Comparison of ENCODE assay signal across 33 mouse cellular contexts in the genomic region with DNA sequence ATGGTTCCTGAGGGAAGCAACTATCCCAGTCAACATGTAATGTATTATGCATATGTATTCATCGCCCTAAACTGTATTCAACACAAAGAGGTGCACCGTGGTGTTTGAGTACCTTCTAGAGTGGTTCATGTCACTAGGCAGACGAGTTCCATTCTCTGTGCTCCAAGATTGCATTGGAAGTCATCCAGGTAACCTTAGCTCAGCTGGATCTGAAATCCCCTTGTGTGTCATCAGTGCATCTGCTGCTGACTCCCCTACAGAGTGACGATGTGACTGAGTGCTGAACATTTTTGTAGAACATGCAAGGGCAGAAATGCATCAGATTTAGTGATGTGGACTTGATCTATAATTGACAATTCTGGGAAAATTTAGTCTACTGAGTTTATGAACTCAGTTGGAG.
DNase-seq lines count a peak whose midpoint lies in the region; ATAC-seq and TF ChIP-seq lines count a peak whose summit lies in the region.
"Had no signal": no experiment of that assay in that cellular context is flagged by ENCODE, and none has a peak within 500 bp of the region (broad histone marks: within the 10 kb centered on the region; RNA-seq: fewer than 3 reads in every experiment).

No protein-coding gene starts in this region.

- TF ChIP-seq CTCF in liver, adult 2 months (IDR thresholded peaks at IDR 0.05; ENCODE audit: low read depth, low read length): no peak
- no peak for TF ChIP-seq CTCF in liver, postnatal 0 days (IDR thresholded peaks at IDR 0.05; ENCODE audit: low read depth)

- no peaks in the 10 kb centered on the region for H3K36me3 ChIP-seq in hindbrain, embryonic 14.5 days (replicated peaks; ENCODE audit: control insufficient read depth, insufficient read depth)
- H3K36me3 ChIP-seq in hindbrain, embryonic 13.5 days: no peaks in the 10 kb centered on the region
- H3K36me3 ChIP-seq in liver, adult 2 months (ENCODE audit: control insufficient read depth, insufficient read depth, low read length): no peaks in the 10 kb centered on the region
- no peaks in the 10 kb centered on the region for H3K36me3 ChIP-seq in liver, postnatal 0 days (replicated peaks; ENCODE audit: insufficient read depth, low read length)
- H3K36me3 ChIP-seq: embryonic facial prominence, embryonic 13.5 days; heart, embryonic 13.5 days; hindbrain, embryonic 15.5 days; intestine, embryonic 15.5 days; liver, embryonic 15.5 days; lung, embryonic 15.5 days; midbrain, embryonic 10.5 days; midbrain, embryonic 15.5 days; neural tube, embryonic 12.5 days had no signal

- H3K9me3 ChIP-seq in hindbrain, embryonic 14.5 days (ENCODE audit: control insufficient read depth, low read length): no peaks in the 10 kb centered on the region
- H3K9me3 ChIP-seq in hindbrain, embryonic 13.5 days: no peaks in the 10 kb centered on the region
- no peaks in the 10 kb centered on the region for H3K9me3 ChIP-seq in liver, postnatal 0 days (ENCODE audit: low read length)
- H3K9me3 ChIP-seq: embryonic facial prominence, embryonic 13.5 days; heart, embryonic 13.5 days; hindbrain, embryonic 15.5 days; intestine, embryonic 15.5 days; liver, embryonic 15.5 days; lung, embryonic 15.5 days; midbrain, embryonic 10.5 days; midbrain, embryonic 15.5 days; neural tube, embryonic 12.5 days had no signal

- H3K79me2 ChIP-seq in liver, adult 2 months (ENCODE audit: control insufficient read depth, insufficient read depth, low read length): no peaks in the 10 kb centered on the region

- peak; percentile 31; the same call in 1 of the 2 replicates for ATAC-seq in hindbrain, embryonic 14.5 days (ENCODE audit: low FRiP score)
- no peak for ATAC-seq in hindbrain, embryonic 13.5 days (ENCODE audit: low FRiP score)
- no peak for ATAC-seq in liver, postnatal 0 days
- ATAC-seq: forebrain, embryonic 16.5 days; intestine, embryonic 15.5 days; midbrain, embryonic 15.5 days had no signal

- no peaks in the 10 kb centered on the region for H3K4me1 ChIP-seq in hindbrain, embryonic 14.5 days (replicated peaks; ENCODE audit: control insufficient read depth, insufficient read depth, low read length)
- no peaks in the 10 kb centered on the region for H3K4me1 ChIP-seq in hindbrain, embryonic 13.5 days (replicated peaks)
- no peaks in the 10 kb centered on the region for H3K4me1 ChIP-seq in liver, adult 2 months (ENCODE audit: control insufficient read depth, insufficient read depth, low read length)
- no peaks in the 10 kb centered on the region for H3K4me1 ChIP-seq in liver, postnatal 0 days (ENCODE audit: insufficient read depth)
- H3K4me1 ChIP-seq: embryonic facial prominence, embryonic 13.5 days; heart, embryonic 13.5 days; hindbrain, embryonic 15.5 days; intestine, embryonic 15.5 days; liver, embryonic 15.5 days; lung, embryonic 15.5 days; midbrain, embryonic 10.5 days; midbrain, embryonic 15.5 days; neural tube, embryonic 12.5 days had no signal

- H3K27ac ChIP-seq in hindbrain, embryonic 14.5 days: no peak overlapping the region
- no peak overlapping the region for H3K27ac ChIP-seq in hindbrain, embryonic 13.5 days
- no peak overlapping the region for H3K27ac ChIP-seq in liver, adult 2 months (replicated peaks; ENCODE audit: insufficient read depth, low read depth, low read length)
- no peak overlapping the region for H3K27ac ChIP-seq in liver, postnatal 0 days (ENCODE audit: low read depth)
- H3K27ac ChIP-seq: embryonic facial prominence, embryonic 13.5 days; heart, embryonic 13.5 days; hindbrain, embryonic 15.5 days; intestine, embryonic 15.5 days; layer of hippocampus, adult 2 months; left cerebral cortex, adult 2 months; liver, embryonic 15.5 days; lung, embryonic 15.5 days; midbrain, embryonic 10.5 days; midbrain, embryonic 15.5 days; neural tube, embryonic 12.5 days; stomach, postnatal 0 days had no signal

- intact Hi-C loops in heart, postnatal 14 days (cut with DNase I): no loop called here

- no peak for TF ChIP-seq POLR2A in liver, adult 2 months (IDR thresholded peaks at IDR 0.05; ENCODE audit: extremely low read depth, insufficient read depth, low read length)

- DNase-seq in hindbrain, embryonic 14.5 days (ENCODE audit: low spot score): peak; percentile 32
- peak; percentile 29 for DNase-seq in liver, adult 2 months (ENCODE audit: extremely low read depth, low read depth, low spot score)
- DNase-seq in liver, postnatal 0 days: no peak
- DNase-seq in cerebellum, adult 9-10 months: peak; percentile 56
- no peak for DNase-seq in frontal cortex, postnatal 10 days (ENCODE audit: low spot score in 2 of 2)
- DNase-seq in heart, postnatal 14 days: no peak
- DNase-seq: adrenal gland, adult 2 months; adrenal gland, postnatal 36 days; B cell, adult 2 months; embryo, embryonic 11 days; heart, postnatal 10 days; kidney, adult 2 months; kidney, postnatal 36 days; liver; right cerebral cortex, adult 18-20 months; thymus, adult 18-20 months; thymus, postnatal 25 days had no signal

- H3K4me3 ChIP-seq in hindbrain, embryonic 14.5 days (replicated peaks; ENCODE audit: low read length): no peak overlapping the region
- no peak overlapping the region for H3K4me3 ChIP-seq in hindbrain, embryonic 13.5 days
- H3K4me3 ChIP-seq in liver, adult 2 months (ENCODE audit: insufficient read depth, low read depth, low read length): no peak overlapping the region
- H3K4me3 ChIP-seq in liver, postnatal 0 days (ENCODE audit: low read depth, low read length): no peak overlapping the region
- H3K4me3 ChIP-seq: embryonic facial prominence, embryonic 13.5 days; erythroblast, embryonic 14.5 days; heart, embryonic 13.5 days; hindbrain, embryonic 15.5 days; intestine, embryonic 15.5 days; layer of hippocampus, adult 2 months; left cerebral cortex, adult 2 months; liver, embryonic 15.5 days; lung, embryonic 15.5 days; midbrain, embryonic 10.5 days; midbrain, embryonic 15.5 days; myocyte; neural tube, embryonic 12.5 days had no signal

- H3K9ac ChIP-seq in hindbrain, embryonic 14.5 days: no peak overlapping the region
- H3K9ac ChIP-seq in hindbrain, embryonic 13.5 days: no peak overlapping the region
- H3K9ac ChIP-seq in liver, adult 2 months (ENCODE audit: low read depth, low read length): no peak overlapping the region
- no peak overlapping the region for H3K9ac ChIP-seq in liver, postnatal 0 days (replicated peaks)
- H3K9ac ChIP-seq: embryonic facial prominence, embryonic 13.5 days; heart, embryonic 13.5 days; hindbrain, embryonic 15.5 days; intestine, embryonic 15.5 days; liver, embryonic 15.5 days; lung, embryonic 15.5 days; midbrain, embryonic 15.5 days; neural tube, embryonic 12.5 days had no signal

- no peak for TF ChIP-seq EP300 in liver, postnatal 0 days (IDR thresholded peaks at IDR 0.05; ENCODE audit: low read depth)

- H3K27me3 ChIP-seq in hindbrain, embryonic 14.5 days (ENCODE audit: control insufficient read depth, insufficient read depth, low read length): no peaks in the 10 kb centered on the region
- H3K27me3 ChIP-seq in hindbrain, embryonic 13.5 days: no peaks in the 10 kb centered on the region
- no peaks in the 10 kb centered on the region for H3K27me3 ChIP-seq in liver, adult 2 months (ENCODE audit: control insufficient read depth, insufficient read depth, low read length)
- no peaks in the 10 kb centered on the region for H3K27me3 ChIP-seq in liver, postnatal 0 days (ENCODE audit: insufficient read depth, low read length)
- H3K27me3 ChIP-seq: embryonic facial prominence, embryonic 13.5 days; heart, embryonic 13.5 days; hindbrain, embryonic 15.5 days; intestine, embryonic 15.5 days; liver, embryonic 15.5 days; lung, embryonic 15.5 days; midbrain, embryonic 15.5 days; neural tube, embryonic 12.5 days had no signal

- 73% methylated on average over 4 of the region's 4 CpGs for WGBS in hindbrain, embryonic 14.5 days
- WGBS in hindbrain, embryonic 13.5 days: 77% methylated on average over 4 of the region's 4 CpGs
- WGBS in liver, adult 2 months: 42% methylated on average over 4 of the region's 4 CpGs
- WGBS in liver, postnatal 0 days (ENCODE audit: insufficient replicate concordance): 60% methylated on average over 4 of the region's 4 CpGs

- no peak overlapping the region for H3K4me2 ChIP-seq in hindbrain, embryonic 14.5 days (replicated peaks)
- no peak overlapping the region for H3K4me2 ChIP-seq in hindbrain, embryonic 13.5 days
- no peak overlapping the region for H3K4me2 ChIP-seq in liver, postnatal 0 days (ENCODE audit: low read depth, low read length)
- H3K4me2 ChIP-seq: embryonic facial prominence, embryonic 13.5 days; heart, embryonic 13.5 days; hindbrain, embryonic 15.5 days; intestine, embryonic 15.5 days; liver, embryonic 15.5 days; lung, embryonic 15.5 days; midbrain, embryonic 15.5 days; neural tube, embryonic 12.5 days had no signal

Comparison
In these comparisons a context has a peak if more than half of its experiments do, and no peak if none do; other contexts are left out.
1. DNase-seq: peak in hindbrain, embryonic 14.5 days (single experiment), liver, adult 2 months (single experiment) and cerebellum, adult 9-10 months (single experiment); none in liver, postnatal 0 days (single experiment), frontal cortex, postnatal 10 days (0 of 2) and heart, postnatal 14 days (0 of 2).